Mouse (Mus musculus) liver (tissue): ENCODE data around the gene Gm10273.
"Not testable (repeated sequence)": the region's sequence is repeated elsewhere in the genome, so short reads cannot be mapped to it uniquely, and the experiment has no call there.

Experiments
- DNase-seq: peaks from one replicate; pipeline ENCODE4 v3.0.0-alpha.2; 2020; ENCODE audit warnings: mixed read lengths

The Gm10273 gene

DNA sequence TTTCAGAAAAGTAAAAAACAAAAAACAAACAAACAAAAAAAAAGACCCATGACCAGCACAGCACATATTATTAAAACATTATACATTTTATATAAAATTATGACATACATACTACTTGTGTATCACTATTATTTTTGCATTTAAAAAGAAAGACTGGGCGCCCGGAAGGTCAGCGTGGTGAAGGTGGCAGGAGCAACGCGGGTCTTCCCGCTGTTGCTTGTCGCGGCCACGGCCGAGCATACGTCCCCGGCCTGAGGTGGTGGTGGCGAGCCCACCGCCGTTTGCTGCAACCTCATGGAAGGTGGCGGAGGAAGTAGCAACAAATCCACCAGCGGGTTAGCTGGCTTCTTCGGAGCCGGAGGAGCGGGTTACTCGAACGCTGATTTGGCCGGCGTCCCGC lies at the start of gene Gm10273:
Gm10273 (plus strand) TSS at position 172 of the 400 bp plus-strand sequence.
- DNase-seq: not testable (repeated sequence)

DNA sequence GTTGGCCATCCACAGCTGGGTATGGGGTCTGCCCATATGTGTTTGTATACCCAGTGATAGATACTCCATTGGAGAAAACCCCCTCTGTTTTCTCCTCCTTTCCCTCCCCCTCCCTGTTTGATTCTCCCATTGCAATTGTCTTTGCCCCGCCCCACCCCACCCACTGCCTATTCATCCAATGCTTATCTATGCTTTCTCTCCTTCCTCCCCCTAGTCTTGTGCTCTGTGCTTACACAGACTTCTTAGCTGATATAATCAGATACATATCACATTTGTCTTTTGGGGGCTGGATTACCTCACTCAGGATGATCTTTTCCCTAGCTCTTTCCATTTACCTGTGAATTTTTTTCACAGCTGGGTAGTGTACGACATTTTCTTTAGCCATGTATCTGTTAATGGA lies 48.9 kb upstream of the Gm10273 start:
- peak; percentile 53 for DNase-seq

DNA sequence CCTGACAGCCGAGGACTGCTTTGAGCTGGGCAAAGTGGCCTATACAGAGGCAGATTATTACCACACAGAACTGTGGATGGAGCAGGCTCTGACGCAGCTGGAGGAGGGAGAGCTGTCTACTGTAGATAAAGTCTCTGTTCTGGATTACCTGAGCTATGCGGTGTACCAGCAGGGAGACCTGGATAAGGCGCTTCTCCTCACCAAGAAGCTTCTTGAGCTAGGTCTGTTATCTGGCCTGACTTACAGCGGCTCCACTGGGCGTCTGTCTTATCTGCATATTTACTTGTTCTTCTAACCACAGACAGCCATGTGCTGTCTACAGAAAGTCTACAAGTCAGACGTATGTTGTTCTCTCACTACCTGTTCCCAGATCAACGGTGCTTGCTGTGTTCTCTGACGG lies 47.2 kb upstream of the Gm10273 start:
- peak; percentile 81 for DNase-seq

DNA sequence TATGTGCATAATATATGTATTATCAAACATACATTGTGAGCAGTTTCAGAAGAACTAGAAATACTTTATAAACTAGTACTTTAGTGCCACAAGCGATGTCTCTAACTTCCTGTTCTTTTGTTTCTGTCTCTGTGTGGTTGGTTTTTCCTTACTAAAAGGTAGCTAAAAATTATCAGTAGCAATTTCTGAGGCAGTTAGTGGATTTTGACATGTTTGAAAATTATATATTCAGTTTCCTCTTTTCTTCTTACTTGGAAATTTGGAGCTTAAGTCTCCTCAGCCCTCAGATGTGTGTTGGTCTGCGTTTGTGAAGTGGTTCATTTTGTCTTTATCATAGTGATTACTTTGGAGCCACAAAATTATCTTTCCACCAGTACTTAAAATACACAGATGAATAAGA lies 45.9 kb upstream of the Gm10273 start:
- DNase-seq: no peak

DNA sequence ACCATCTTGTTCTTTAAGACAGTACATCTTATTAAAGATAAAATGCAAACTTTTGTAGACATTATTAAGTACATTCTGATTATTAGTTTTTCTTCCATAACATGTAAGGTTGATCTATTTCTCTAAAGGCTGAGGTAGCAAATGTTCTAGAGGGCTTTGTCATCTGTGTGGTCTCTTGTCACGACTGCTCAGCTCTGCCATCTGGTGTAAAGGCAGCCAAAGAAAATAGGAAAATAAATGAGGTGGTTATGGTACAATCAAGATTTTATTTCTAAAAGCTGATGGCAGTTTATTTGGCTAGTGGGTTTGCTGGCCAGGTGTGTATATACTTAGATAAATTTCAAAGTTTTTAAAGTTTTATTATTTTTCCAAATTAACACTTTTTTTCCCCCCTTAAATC lies 42.4 kb upstream of the Gm10273 start:
- DNase-seq: no peak

GRCm38 (mm10) chr10:59354120-59354519 lies 41.3 kb upstream of the Gm10273 start:
- no peak for DNase-seq

GRCm38 (mm10) chr10:59355020-59355419 lies 40.4 kb upstream of the Gm10273 start:
- no peak for DNase-seq

DNA sequence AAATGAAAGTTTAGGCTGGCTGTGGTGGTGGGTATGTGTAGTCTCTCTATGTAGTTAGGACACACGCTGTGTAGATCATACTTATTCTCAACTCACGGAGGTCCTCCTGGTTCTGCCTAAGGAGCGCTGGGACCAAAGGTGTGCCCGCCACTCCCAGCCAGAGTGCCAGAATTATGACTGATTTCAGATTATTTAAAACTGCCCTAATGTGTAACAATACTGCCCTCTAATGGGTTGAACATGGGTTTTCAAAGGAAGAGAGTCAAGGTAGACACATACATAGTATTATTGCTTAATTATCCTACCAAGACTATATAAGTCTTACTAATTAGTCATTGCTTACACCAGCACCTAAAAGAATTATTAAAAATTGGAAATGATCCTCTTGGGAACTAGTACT lies 36.7 kb upstream of the Gm10273 start:
- DNase-seq: no peak

DNA sequence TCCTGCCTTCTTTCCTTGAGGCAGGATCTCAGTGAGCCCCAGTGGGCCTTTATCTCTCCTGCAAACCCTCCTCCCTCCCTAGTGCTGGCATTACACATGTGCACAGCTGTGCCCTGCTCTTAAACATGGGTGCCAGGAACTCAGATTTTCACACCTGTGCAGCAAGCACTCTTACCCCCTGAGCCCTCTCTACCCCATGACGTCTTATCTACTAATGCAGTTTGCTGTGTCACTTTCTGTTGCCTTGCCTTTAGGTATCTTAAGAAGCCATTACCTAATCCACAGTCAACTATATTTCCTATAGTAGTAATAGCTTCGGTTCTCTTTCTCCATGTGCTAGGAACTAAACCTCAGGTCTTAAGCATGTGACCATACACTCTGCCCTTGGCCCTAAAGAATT lies 32.2 kb upstream of the Gm10273 start:
- no peak for DNase-seq

- DNase-seq: no peak
Observed at GRCm38 (mm10) chr10:59364551-59364950, 30.9 kb upstream of the Gm10273 start.

DNA sequence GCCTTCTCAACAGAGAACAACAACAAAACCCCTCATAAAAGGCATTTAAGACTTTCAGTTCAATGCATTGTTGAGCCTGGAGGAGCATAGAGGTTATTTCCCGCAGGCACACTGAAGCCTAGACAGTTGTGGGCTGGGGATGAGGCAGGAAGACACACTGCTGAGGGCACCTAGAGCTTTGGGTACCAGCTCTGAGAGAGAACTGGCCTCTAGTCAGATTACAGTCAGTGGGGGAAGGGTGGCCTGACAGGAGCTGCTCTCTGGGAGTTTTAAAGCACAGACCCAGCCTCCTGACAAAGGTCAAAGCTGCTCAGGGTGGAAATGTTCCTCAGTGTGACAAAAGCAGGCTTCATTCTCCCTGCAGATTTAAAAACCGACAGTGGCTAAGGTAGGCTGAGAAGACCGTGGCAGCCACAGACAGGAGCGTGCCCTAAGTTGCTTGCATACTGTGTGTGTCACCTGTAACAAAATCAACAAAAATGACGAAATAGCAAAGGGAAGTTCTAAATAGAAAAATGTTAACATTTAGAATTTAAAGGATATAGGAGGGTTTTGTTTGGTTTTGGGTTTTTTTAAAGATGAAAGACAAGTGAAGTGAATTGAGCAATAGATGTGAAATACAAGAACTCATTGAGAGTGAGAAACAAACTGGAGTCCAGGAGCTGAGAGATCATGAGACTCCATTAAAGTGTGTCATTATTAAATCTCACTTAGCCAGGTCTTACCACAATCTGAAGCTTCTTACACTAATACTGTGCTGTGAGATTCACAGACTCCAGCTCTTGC lies 29.4 kb upstream of the Gm10273 start:
- DNase-seq: peak; percentile 19

DNA sequence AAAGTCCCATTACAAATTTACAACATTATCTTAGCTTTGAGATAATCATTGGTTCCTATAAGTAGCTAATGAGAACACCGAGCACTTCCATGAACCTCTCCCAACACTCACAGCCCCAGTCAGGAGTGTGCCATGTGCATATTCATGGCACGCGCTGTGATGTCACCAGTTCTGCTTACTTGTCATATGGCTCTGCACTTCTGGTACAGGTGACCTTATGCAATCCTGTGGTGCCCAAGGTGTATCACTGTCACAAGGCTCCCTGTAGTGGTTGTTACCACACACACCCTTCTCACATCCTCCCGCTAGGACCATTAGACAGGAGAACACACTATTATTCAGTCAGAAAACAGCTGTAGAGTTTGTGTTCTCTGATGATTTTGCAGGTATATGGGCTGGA lies 28.7 kb upstream of the Gm10273 start:
- DNase-seq: no peak

DNA sequence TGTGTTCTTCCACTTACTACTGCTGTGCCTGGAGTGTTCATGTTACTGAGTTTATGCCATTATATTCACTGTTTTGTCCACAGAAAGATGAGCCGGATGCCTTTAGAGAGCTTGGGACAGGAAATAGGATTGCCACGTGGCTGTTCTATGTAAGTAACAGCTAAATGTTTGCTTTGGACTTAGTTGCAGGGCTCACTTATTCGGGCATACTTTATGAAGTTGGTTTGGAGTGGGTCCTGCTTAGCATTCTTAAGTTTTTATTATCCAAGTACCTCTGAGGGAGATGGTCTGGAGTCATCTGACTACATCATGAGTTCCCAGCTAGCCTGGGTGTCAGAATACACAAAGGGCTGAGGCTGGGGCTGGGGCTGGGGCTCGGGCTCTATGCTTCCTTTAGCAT lies 28.2 kb upstream of the Gm10273 start:
- DNase-seq: no peak

DNA sequence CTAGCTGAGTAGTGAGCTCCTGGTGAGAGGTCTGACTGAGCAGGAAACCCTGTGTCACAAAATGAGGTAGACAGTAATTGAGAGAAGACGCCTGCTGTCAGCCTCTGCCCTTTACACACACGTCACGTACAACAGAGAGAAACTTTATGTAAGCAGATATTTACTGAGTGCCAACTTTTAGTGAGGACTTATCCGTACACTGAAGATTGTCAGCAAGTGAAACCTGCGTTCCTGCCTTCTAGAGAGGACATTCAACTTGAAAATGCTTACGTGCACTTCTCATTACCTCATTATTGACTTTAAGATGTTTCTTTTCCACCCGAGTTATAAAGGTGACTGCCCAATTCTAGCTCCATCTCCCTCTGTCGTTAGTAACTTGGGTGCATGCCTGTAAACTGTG lies 26.7 kb upstream of the Gm10273 start:
- DNase-seq: no peak

DNA sequence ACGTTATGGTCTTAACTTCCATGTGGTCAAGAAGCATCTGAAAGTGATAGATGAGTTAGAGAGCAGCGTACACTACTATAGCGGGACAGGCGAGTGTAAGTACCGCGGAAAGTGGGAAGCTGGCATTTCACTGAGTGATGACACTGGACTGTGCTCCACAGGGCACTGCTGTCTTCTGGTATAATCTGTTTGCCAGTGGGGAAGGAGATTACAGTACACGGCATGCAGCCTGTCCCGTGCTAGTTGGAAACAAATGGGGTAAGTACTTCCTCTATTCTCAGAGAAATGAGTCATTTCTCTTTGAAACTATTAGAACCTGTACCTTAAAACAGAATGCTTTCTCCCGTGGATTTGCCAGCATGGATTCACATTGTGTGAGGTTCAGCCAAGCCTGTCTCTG lies 26.0 kb upstream of the Gm10273 start:
- no peak for DNase-seq

- DNase-seq: no peak
Observed at GRCm38 (mm10) chr10:59377906-59378305, 17.5 kb upstream of the Gm10273 start.

GRCm38 (mm10) chr10:59378728-59379127 lies 16.7 kb upstream of the Gm10273 start:
- peak; percentile 15 for DNase-seq

DNA sequence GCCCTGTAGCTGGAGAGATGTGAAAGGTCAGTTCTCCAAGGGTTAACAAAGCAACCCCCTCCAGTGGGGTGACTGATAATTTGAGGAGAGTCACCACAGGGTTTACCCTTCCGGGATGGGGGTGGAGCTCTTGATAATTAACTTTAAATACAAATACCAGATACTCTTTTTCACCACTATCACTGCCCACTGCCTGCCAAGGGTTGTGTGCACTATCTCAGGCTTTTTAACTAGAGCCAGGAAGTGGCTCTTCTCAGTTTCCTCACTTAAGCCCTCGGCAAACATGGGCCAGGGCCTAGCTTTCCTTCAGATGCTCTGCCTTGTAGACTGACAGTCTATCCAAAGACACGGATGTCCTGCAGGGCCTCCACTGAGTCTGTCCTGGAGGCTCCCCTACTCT lies 15.5 kb upstream of the Gm10273 start:
- no peak for DNase-seq

GRCm38 (mm10) chr10:59380411-59380821 lies 15.0 kb upstream of the Gm10273 start:
- DNase-seq: peak; percentile 8

GRCm38 (mm10) chr10:59381563-59381962 lies 13.9 kb upstream of the Gm10273 start:
- not testable (repeated sequence) for DNase-seq

DNA sequence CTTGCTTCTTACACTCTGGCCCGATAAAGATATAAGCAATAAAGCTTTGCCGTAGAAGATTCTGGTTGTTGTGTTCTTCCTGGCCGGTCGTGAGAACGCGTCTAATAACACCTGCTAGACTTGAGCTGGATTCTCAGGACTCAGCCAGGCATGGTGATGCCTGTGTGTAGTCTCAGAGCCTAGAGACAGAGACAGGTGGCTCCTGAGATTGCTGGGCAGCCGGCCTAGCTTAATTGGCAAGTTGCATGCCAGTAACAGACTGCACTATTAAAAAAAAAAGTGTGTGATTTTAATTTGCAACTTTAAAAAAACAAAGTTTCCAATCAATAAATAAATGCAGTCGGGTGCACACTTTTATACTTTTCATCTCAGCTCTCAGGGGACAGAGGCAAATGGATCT lies 8.5 kb upstream of the Gm10273 start:
- DNase-seq: no peak

- DNase-seq: no peak
Observed at GRCm38 (mm10) chr10:59389652-59390051, 5.8 kb upstream of the Gm10273 start.

DNA sequence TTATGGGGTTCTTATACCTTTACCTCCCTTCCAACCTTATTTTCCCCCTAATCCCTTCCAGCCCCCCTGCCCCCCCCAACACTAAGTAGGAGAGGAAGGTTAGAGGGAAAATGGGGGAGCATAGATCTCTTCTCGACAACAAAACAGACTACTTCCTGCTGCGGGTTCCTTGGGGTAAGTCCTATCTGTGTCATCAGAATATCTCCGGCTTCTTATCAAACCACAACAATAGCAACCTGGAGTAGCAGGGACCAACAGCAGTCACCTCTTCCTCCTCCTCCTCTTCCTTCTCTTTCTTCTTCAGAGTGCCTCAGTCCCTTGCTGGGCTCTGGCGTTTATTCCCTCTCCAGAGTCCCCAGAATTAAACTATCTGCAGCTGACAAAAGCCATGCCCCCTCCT lies 3.5 kb upstream of the Gm10273 start:
- no peak for DNase-seq

- DNase-seq: peak; percentile 50
Observed at GRCm38 (mm10) chr10:59402899-59403792, 7.7 kb downstream of the Gm10273 start, which contains the start of gene Pla2g12b. TSS of gene Pla2g12b (plus strand) at chr10:59403660.
